Mouse (Mus musculus): ENCODE results near the gene Plin3.

Plin3 gene

DNA sequence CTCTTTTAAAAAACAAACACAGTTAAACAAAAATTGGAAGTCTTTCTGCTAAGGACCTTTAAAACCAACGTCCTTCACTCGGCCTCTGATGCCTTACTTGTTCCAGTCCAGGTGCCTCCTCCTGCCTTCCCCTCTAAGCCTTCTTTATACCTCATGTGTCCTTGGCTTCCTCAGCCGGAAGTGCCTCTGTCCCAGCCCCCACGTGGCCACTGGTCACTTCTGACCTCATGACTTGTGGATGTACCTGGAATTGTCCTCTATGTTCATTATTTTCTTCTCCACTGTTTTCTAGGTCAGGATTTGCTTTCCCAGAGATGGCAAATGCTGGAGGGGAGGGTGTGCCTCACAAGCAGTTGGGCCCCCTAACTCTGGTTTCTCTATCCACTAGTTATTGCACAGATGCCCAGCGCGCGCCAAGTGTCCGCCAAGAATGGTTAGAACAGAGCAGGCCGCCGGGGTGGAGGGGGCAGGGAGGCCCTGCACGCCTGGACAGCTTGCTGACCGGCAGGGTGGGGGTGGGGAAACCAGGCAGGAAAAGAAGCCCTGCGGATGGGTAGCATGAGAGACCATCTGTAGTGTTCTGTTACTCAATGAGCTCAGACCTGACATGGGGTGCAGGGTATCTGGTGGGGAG is 9.8 kb upstream of the Plin3 start:
- in situ Hi-C loops (cut with MseI, MboI), result no loop called here

DNA sequence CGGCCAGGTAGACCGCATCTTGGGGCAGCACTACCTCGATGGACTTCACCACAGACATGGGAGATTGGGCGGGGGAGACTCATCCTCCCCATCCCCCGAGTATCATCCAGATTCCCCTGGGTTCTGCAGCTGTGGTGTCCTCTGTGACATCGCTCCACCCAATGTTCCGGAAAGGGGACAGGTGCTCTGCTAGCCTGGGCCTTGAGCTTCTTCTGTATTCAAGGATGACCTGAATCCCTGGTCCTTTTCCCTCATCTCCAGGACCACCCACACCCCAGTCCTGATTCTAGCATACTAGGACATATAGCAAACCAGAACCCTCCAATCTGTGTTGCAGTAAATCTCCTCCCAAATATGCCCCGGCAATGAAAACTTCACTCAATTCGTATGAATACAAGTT is 7.5 kb upstream of the Plin3 start, which contains the start of gene Arrdc5:
Gene Arrdc5 (minus strand): TSS at position 101 of the 400 bp plus-strand sequence.
- in situ Hi-C loops (cut with MseI, MboI), result no loop called here

GRCm38 (mm10) chr17:56298238-56298637 is 5.6 kb upstream of the Plin3 start:
- in situ Hi-C loops (cut with MseI, MboI), result no loop called here

DNA sequence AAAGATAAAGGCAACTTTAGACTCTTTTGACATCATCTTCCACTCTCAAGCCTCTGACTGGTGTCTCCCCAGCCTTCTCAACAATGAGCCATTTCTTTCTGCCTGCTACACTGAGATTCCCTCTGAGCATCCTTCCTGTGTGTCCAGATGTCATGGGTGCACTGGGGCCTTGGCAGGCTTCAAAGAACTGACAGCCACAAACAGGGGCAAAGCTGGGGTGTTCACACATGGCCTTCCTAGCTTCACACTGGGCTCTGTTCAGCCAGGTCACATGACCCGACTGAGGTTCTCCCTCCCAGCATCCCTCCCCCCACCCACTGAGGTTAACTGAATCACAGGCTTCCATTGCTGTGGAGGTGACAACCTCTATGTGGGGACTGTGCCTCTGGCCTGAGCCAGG is 3.5 kb upstream of the Plin3 start:
- in situ Hi-C loops (cut with MseI, MboI), result no loop called here

GRCm38 (mm10) chr17:56294241-56294640 is 1.6 kb upstream of the Plin3 start:
- in situ Hi-C loops (cut with MseI, MboI), result no loop called here

DNA sequence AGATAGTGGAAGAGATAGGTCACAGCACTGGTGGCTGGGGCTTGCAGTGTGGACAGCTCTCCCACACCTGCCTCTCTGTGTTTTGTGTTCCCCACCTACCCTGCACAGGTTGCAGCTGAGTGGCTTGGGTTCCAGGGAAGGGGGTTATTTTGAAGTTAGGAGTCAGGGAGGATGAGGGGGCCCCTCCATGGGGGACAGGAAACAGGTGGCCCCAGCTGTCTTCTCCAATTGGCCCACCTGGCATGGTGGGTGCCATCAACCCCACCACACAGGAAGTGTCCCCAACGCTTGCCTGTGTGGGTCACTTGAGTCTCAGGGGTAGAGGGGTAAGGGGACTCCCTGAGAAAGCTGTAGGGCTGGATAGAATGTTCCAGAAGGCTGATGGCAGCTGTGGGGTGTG is 618 bp upstream of the Plin3 start:
- in situ Hi-C loops (cut with MseI, MboI), result no loop called here

- in situ Hi-C loops (cut with MseI, MboI), result no loop called here
Observed at GRCm38 (mm10) chr17:56291826-56292475, 722 bp downstream of the Plin3 start.

GRCm38 (mm10) chr17:56291171-56291511 is 1.5 kb downstream of the Plin3 start:
- in situ Hi-C loops (cut with MseI, MboI), result no loop called here

GRCm38 (mm10) chr17:56290388-56291170 is 2.1 kb downstream of the Plin3 start:
- in situ Hi-C loops (cut with MseI, MboI), result no loop called here

DNA sequence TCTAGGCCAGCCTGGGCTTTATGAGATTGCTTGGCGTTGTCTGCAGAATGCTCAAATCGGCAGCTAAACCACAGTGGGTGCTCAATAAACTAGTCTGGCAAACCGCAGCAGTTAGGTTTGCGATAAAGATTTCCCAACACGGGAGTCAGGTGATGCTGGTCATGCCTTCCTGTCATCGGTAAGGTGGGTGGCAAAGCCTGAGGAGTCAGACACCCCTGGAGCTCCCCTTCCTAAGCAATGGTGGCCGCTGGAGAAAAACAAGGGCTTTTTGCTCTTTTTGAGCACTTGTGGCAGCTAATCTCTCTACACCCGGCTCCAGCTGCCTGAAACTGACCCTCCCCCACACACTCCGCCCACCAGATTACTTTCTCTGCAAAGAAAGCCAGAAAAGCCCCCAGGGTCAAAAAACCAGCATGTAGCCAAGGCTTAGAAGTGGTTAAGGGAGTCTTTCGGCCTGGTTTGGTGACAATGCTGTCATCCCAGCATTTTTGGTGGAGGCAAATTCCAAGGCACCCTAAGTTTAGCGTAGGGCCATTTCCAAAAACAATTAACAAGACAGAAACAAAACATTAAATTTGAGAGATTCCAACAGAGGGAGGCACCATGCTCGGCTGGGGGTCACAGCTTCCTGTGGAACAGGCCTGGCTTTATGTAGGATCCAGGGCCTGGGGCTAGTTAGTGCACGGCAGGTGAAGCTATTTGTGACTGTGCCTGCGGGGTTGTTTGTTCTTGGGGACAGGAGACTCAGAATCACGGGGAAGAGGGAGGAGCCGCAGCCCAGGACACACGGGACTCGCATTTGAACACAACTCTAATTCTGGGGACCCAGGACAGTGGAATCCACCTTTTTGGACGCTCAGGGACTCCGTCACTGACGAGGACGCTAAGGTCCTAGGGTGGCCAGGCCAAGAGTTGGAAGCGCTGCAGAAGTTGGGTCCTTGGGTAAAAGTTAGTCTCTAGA is 3.0 kb downstream of the Plin3 start:
- in situ Hi-C loops (cut with MseI, MboI), result no loop called here

DNA sequence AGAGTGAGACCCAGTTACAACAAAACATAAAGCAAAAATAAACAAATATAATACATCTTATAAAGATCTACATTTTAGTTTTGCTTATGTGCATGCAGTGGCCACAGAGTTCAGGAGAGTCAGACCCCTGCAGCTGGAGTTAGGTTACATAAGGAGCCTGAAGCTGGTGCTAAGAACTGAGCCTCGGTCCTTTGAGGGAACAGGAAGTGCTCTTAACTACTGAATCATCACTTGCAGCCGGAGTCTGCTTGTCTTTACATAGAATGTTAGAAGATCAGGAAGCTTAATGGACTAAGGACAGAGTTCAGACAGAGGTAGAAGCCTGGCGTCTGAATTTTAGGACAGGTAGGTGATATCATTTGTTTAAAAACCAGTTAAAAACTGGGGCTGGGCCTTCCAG is 3.8 kb downstream of the Plin3 start:
- in situ Hi-C loops (cut with MseI, MboI), result no loop called here

GRCm38 (mm10) chr17:56287830-56288229 is 4.8 kb downstream of the Plin3 start:
- in situ Hi-C loops (cut with MseI, MboI), result no loop called here

DNA sequence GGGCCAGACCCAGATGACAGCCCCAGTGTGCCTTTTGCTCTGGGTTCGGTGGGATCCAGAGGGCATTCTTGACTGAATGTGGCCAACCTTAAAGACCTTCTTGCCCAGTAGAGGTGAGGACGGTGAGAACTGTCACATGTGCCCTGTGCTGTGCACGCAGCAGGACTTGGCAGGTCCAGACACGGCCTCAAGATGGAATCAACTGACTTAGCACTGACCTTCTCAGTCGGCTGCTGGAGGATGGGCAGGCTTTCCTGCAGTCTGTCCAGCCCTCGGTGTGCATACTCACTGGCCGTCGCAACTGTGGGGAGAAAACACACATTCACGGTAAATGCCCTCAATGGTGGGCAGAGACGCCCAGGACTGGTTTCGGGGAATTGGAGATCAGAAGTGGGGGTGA is 6.7 kb downstream of the Plin3 start:
- in situ Hi-C loops (cut with MseI, MboI), result no loop called here

DNA sequence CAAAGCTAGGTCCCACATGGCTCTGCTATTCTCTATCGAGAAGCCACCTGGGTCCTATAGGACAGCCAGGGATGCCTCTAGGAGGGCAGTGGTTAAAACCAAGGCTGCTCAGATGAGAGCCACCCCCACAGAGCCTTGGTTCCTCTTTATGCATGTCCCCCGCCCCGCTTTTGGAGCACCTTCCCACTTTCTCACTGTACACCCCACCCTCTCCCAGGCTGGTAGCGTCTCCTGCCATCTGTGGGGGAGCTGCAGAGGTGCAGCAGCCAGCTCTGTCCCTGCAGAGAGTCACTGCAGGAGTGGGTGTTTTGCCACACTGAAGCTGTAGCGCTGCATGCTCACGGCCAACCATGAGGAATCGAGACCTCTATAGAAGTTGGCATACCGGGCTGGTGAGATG is 9.4 kb downstream of the Plin3 start:
- in situ Hi-C loops (cut with MseI, MboI), result no loop called here

- in situ Hi-C loops (cut with MseI, MboI), result no loop called here
Observed at GRCm38 (mm10) chr17:56282802-56283201, 9.9 kb downstream of the Plin3 start.

GRCm38 (mm10) chr17:56281193-56281592 is 11.5 kb downstream of the Plin3 start:
- in situ Hi-C loops (cut with MseI, MboI), result no loop called here

DNA sequence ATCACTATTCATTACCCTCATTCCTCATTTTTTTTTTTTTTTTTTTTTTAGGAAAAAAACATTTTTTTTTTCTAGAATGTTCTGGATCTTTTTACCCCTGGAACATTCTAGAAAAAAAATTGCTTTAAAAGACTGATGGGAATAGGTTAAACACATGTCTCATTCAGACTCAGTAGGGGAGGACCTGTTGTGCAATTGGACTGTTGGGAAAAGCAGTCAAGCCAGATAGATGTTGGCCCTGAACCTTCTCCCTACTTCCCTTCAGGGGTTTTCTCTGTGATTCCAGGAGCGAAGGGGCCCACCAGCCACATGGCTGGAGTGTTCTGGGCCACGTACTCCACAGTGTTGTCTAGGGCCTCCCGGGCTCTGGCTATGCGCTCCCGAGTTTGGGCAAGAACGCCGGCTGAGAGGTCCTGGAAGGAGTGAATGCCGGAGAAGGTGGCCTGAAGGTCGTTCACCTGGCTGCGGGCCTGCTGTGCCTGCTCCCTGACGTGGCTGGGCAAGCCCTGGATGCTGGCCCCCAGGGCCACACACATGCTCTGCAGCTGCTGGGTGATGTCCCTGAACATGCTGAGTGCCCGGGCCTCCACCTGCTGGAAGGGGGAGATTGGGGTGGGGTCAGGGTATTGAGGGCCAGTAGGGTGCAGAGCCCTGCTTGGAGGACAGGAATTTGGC is 13.1 kb downstream of the Plin3 start:
- in situ Hi-C loops (cut with MseI, MboI), result no loop called here

DNA sequence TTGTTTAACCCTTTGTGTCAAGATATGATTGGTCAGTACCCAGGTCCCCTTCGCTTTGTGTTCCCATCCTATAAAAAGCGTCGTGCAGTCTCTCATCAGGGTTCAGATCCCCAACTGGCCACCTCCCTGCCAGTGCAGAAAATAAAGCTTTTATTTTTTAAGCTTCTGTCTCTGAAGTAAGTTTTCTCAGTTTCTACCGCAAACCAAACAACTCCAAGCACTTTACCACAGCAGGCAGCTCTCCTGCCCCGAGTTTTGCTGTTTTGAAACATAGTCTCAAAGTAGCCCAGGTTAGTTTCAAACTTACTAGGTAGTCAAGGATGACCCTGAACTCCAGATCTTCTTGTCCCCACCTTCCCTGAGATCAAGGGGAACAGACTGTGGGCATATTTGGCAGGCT is 14.3 kb downstream of the Plin3 start:
- in situ Hi-C loops (cut with MseI, MboI), result no loop called here

DNA sequence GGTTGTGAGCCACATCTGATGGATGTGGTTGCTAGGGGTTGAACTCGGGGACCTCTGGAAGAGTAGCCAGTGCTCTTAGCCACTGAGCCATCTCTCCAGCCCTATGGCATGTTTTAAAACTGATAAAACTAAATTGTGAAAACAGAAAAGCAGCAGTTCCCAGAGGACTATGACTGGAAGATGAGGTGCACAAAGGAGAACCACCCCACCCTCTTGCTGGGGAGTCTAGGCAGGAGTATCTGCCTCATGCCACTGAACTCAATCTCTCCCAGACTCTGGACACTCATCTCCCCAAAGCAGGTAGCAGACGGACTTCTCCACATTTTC is 15.1 kb downstream of the Plin3 start:
- in situ Hi-C loops (cut with MseI, MboI), result no loop called here

DNA sequence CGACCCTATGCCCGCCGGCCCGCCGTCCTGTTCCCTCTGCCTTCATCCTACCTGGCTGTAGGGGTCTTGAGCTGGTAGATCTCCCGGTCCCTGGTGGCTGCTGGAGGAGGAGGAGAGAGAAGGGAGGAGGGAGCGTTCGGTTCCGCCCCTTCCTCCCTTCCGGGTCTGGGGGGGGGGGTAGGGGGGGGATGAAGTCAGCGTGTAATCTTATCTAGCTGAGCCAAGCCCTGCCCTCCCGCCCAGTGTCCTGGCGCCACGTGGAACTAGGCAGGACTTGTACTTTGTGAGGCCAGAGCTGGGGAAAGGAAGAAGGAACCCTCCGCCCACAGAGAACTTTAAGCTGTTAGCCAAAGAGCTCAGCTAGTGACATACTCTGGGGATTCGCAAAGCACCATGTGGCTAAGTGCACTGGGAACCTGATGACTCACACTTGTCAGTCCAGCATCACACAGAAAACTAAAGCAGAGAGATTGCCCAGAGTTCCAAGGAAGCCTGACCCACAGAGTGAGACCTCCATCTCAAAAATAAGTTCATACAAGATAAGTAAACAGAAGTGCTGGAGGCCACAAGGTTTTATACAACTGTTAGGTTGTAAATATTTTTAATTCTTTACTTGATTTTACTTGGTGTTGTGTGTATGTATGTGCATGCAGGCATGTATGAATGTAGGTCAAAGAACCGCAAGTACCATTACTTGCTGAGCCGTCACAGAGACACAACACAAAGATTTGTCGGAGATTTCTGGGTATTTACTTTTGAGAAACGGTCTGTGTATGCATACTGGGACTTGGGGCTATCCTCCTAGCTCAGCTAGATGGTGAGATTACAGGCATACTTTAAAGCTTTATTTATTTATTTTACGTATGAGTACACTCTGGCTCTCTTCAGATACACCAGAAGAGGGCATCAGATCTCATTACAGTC is 15.8 kb downstream of the Plin3 start, which contains the start of gene Ticam1:
Gene Ticam1 (minus strand): TSS at position 144 of the 924 bp plus-strand sequence.
- in situ Hi-C loops (cut with MseI, MboI), result no loop called here

Data from mouse trophoblast stem cell (cell line).